Mouse (Mus musculus) heart, embryonic 14.5 days (tissue): ENCODE results near the gene Apoa4. TPM values are rescaled to one million over a fixed set of nuclear protein-coding genes. Genes with fewer than 3 reads are reported as not detected.
A peak's percentile ranks its signal among the peaks of the same experiment; 100 is the strongest.

Source experiments
- ATAC-seq: fragments of 200-750 bp; cut with Nextera tagmentation; 2 replicates; pipeline ENCODE4 v1.8.0; 2017; ENCODE audit warnings: low read depth, moderate TSS enrichment; ENCODE audit not compliant: insufficient number of reproducible peaks, insufficient read depth, low FRiP score
- H3K27ac ChIP-seq, 2 experiments: fragments of 200-500 bp in 1 of 2; fragments of 300-500 bp in 1 of 2; sonication (generic) in 1 of 2; replicated peaks in 1 of 2; 2 replicates each; pipeline ENCODE4 v1.5.1; 2012 to 2014; ENCODE audit warnings: low read depth in 2 of 2, low read length in 2 of 2, control low read depth in 1 of 2, mild to moderate bottlenecking in 1 of 2, mixed read lengths in 1 of 2; ENCODE audit not compliant: control insufficient read depth in 1 of 2, insufficient read depth in 1 of 2
- H3K27me3 ChIP-seq: fragments of 300-500 bp; sonication (generic); 2 replicates; pipeline ENCODE4 v1.6.1; 2014; ENCODE audit warnings: mild to moderate bottlenecking, low read length, control low read depth; ENCODE audit not compliant: control insufficient read depth, insufficient read depth
- H3K36me3 ChIP-seq: fragments of 300-500 bp; sonication (generic); 2 replicates; pipeline ENCODE4 v1.6.1; 2014; ENCODE audit warnings: mild to moderate bottlenecking, control low read depth, low read length, mixed read lengths; ENCODE audit not compliant: control insufficient read depth, insufficient read depth
- H3K4me1 ChIP-seq, 2 experiments: fragments of 200-500 bp in 1 of 2; fragments of 300-500 bp in 1 of 2; sonication (generic) in 1 of 2; 2 replicates each; pipeline ENCODE4 v1.6.1; 2012 to 2014; ENCODE audit warnings: low read length in 2 of 2, control low read depth in 1 of 2, mixed read lengths in 1 of 2; ENCODE audit not compliant: control insufficient read depth in 2 of 2, insufficient read depth in 2 of 2
- H3K4me2 ChIP-seq: fragments of 300-500 bp; sonication (generic); 2 replicates; pipeline ENCODE4 v1.6.1; 2014; ENCODE audit warnings: mild to moderate bottlenecking, low read length
- H3K4me3 ChIP-seq, 2 experiments: fragments of 200-500 bp in 1 of 2; fragments of 300-500 bp in 1 of 2; sonication (generic) in 1 of 2; 2 replicates each; pipeline ENCODE4 v1.5.1; 2012 to 2014; ENCODE audit warnings: low read length in 2 of 2, mild to moderate bottlenecking in 2 of 2, control low read depth in 1 of 2, low read depth in 1 of 2, moderate library complexity in 1 of 2; ENCODE audit not compliant: control insufficient read depth in 1 of 2, insufficient read depth in 1 of 2
- H3K9ac ChIP-seq: fragments of 300-500 bp; sonication (generic); 2 replicates; pipeline ENCODE4 v1.6.1; 2014; ENCODE audit warnings: mild to moderate bottlenecking, low read length
- H3K9me3 ChIP-seq: fragments of 300-500 bp; sonication (generic); 2 replicates; pipeline ENCODE4 v1.6.1; 2016; ENCODE audit warnings: low read length, control low read depth; ENCODE audit not compliant: control insufficient read depth
- WGBS: fragments of 180-500 bp; shearing (Covaris S2); extraction: QIAGEN DNeasy Blood & Tissue Kit; methylation state at CpG from one replicate; pipeline ENCODE4 v1.1.7; 2014; 5-methylcytosine and 5-hydroxymethylcytosine counted together
- polyA plus RNA-seq: library from polyadenylated mRNA; unstranded; fragments of >200 nt; fragmentation: Nextera tagmentation; extraction: Ambion mirVana; gene quantifications from 2 replicates; pipeline ENCODE4 v1.2.1, GENCODE M21; 2014

Gene Apoa4
- polyA plus RNA-seq, 1 experiment from 2014 or later = not detected

DNA sequence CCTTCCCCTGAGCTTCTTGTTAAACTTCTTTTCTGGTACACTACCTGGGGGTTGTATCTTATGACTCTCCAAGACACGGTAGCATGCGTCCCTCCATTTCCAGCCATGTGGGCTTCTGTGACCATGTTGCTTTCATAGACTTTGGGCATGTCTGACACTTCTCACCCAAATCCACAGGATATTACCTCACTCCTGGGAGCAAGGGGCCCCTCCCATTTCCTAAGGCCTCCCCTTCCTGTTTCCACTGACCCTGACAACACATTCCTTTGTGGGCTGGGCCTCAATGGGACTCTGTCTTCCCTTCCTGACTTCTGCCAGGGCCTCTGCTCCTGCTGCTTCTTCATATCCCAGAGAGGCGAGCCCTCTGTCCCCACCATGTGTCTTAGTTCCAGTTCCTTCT lies 17.1 kb downstream of the Apoa4 start:
- Histone ChIP-seq H3K4me3 (no peak overlapping the region), H3K36me3 (no peaks in the 10 kb centered on the region), H3K9me3 (no peaks in the 10 kb centered on the region), H3K27me3 (no peaks in the 10 kb centered on the region), H3K27ac (peak overlapping the region in 1 of 2 experiments; percentile 76; a peak in 3 of 4 replicates), H3K4me1 (peaks cover 0 to 2% of the 10 kb centered on the region in 2 experiments; a peak in 1 of 4 replicates), H3K9ac (no peak overlapping the region), H3K4me2 (no peak overlapping the region)
- ATAC-seq = peak; percentile 62; the same call in 1 of the 2 replicates
- WGBS = 79% methylated on average over 3 of the region's 3 CpGs

DNA sequence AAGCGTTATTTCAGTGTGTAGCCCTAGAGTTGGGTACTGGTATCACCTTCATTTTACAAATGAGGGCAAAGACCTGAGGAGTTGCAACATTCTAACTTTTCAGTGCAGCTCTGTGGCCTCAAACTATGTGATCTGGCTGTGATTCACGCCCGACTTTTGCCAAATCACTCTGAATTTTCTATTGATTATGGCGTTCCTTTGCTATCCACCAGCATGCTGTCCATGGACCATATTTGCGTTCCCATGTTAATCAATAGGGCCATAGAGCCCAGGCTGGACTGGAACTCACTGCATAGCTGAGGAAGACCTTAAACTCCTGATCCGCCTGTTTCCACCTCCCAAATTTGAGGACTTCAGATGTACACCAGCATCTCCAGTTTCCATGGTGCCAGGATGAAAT lies 18.6 kb downstream of the Apoa4 start:
- ATAC-seq = no peak
- Histone ChIP-seq H3K9me3 (no peaks in the 10 kb centered on the region), H3K9ac (no peak overlapping the region), H3K27ac (no peak overlapping the region), H3K4me3 (no peak overlapping the region), H3K4me2 (no peak overlapping the region), H3K27me3 (no peaks in the 10 kb centered on the region), H3K4me1 (peaks cover 0 to 2% of the 10 kb centered on the region in 2 experiments; a peak in 1 of 4 replicates), H3K36me3 (no peaks in the 10 kb centered on the region)
- WGBS = 79% methylated on average over 6 of the region's 6 CpGs

DNA sequence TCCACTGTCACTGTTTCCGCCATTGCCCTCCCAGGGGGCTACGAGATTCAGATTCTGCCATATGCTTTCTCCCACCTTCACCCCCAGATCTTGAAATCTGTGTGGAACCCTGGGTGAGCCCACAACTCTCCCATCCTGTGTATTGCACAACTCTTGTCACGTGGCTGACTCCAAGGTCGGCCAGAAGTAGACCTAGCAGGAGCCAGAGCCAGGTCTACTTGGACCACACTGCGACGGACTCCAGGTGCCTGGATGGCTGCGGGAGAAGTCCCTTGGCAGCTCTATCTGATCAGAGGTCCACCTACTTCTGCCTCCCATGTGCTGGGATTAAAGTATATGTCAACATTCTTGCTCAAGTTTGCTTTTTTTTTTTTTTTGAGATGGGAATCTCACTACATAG lies 20.6 kb downstream of the Apoa4 start:
- Histone ChIP-seq H3K9me3 (no peaks in the 10 kb centered on the region), H3K36me3 (no peaks in the 10 kb centered on the region), H3K4me2 (no peak overlapping the region), H3K9ac (no peak overlapping the region), H3K27me3 (no peaks in the 10 kb centered on the region), H3K4me1 (peaks cover 0 to 2% of the 10 kb centered on the region in 2 experiments; a peak in 1 of 4 replicates), H3K27ac (no peak overlapping the region), H3K4me3 (no peak overlapping the region)
- no peak for ATAC-seq
- WGBS = 86% methylated on average over 7 of the region's 7 CpGs

DNA sequence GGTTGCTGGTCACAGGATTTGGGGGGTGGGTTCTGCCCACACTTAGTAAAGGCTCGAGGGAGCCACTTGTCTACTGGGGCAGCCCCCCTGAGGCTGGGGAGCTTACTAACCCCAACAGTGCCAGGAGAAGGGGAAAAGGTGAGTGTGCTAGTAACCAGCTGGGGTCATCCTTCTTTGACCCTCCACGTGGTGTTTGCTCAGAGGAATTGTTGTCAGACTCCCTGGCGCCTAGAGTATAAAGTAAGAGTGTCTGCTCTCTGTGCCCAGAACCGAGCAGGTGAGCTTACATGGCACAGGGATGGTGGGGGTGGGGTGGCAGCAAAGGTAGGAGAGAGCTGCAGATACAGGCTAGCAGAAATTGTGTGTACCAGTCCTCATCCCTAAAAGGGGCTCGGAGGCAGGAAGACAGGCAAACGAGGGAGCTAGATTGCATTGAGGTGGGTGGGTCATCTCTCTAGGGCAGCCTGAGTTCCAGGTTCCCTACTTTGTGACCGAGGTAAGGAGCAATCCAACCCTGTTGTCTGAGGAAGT lies 27.9 kb downstream of the Apoa4 start, which contains the start of gene Apoa5:
TSS of gene Apoa5 (plus strand) at position 291 of the 531 bp plus-strand sequence.
- Histone ChIP-seq H3K4me2 (no peak within 1 kb of the TSS), H3K27me3 (peaks cover 33% of the 10 kb centered on the region), H3K27ac (no peak within 1 kb of the TSS), H3K9ac (no peak within 1 kb of the TSS), H3K4me3 (no peak within 1 kb of the TSS), H3K9me3 (no peaks in the 10 kb centered on the region), H3K36me3 (no peaks in the 10 kb centered on the region), H3K4me1 (peaks cover under 1 to 2% of the 10 kb centered on the region in 2 experiments; a peak in 1 of 4 replicates)
- no peak for ATAC-seq
- 50% methylated on average over 7 of the region's 7 CpGs for WGBS

DNA sequence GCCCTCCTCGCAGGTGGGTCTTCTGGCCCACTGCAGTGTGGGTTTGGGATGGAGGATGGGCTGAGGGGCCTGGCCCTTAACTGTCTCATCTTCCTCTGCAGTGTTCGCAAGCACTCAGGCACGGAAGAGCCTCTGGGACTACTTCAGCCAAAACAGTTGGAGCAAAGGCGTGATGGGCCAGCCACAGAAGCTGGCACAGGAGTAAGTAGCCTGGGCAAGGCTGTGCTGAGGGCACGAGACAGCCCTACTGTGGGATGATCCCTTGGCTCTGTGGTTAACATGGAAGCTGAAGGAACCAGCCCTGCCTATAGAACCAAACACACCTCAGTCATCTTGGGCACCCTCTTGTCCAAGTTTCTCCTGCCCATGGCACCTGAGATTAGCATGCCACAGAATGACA lies 28.6 kb downstream of the Apoa4 start:
- no peak overlapping the region for H3K9ac ChIP-seq
- H3K9me3 ChIP-seq = no peaks in the 10 kb centered on the region
- H3K36me3 ChIP-seq = no peaks in the 10 kb centered on the region
- no peak overlapping the region for H3K4me2 ChIP-seq
- no peak overlapping the region for H3K4me3 ChIP-seq
- H3K27ac ChIP-seq = no peak overlapping the region
- WGBS = 86% methylated on average over 5 of the region's 5 CpGs
- peaks cover 33% of the 10 kb centered on the region for H3K27me3 ChIP-seq
- ATAC-seq = no peak
- peaks cover 4 to 7% of the 10 kb centered on the region in 2 experiments; a peak in 2 of 4 replicates for H3K4me1 ChIP-seq

DNA sequence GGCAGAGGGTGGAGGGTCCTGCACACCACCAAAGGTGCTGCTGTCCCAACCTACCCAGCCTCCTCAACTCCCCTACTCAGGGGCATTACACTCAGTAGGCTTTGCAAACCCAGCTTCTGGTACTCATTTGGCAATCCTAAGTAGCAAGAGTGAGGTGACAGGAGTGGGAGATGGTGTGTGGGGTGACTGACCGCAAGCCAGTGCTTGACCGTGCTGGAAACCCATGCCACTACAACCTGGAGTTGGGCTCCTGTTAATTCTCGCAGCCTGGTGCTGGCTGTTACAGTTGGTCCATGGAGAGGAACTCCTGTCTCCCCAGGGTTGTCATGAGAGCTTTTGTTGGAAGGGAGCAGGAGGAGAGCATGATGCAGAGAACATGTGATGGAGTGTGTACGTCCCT lies 30.3 kb downstream of the Apoa4 start:
- peaks cover 33% of the 10 kb centered on the region for H3K27me3 ChIP-seq
- no peak overlapping the region for H3K4me3 ChIP-seq
- ATAC-seq = no peak
- H3K9me3 ChIP-seq = no peaks in the 10 kb centered on the region
- whole genome bisulfite sequencing = 82% methylated on average over 4 of the region's 4 CpGs
- no peak overlapping the region for H3K4me2 ChIP-seq
- H3K36me3 ChIP-seq = peaks cover 13% of the 10 kb centered on the region
- no peak overlapping the region for H3K27ac ChIP-seq
- no peak overlapping the region for H3K9ac ChIP-seq
- H3K4me1 ChIP-seq = peaks cover 4 to 7% of the 10 kb centered on the region in 2 experiments; a peak in 2 of 4 replicates

DNA sequence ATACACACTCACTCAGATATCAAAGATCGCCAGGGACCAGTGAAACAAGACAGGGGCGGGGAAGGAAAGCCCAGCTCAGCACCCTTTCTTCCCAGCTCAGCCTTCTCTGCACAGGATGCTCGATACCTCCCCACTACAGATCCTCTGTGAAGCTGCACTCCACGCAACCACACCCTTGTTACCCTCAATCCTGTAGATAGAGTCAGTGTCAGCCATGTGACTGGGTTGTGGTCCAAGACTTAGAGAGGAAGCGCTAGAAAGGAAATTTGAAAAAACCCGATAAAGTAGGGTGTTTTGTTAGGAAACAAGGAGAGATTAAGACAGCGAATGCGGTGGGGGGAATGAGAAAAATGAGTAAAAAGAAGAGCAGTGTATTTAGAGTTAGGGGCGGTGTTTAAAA lies 31.6 kb downstream of the Apoa4 start:
- Histone ChIP-seq H3K4me1 (peaks cover 4 to 7% of the 10 kb centered on the region in 2 experiments; a peak in 2 of 4 replicates), H3K27ac (no peak overlapping the region), H3K4me2 (peak overlapping the region; percentile 83), H3K27me3 (peaks cover 33% of the 10 kb centered on the region), H3K9ac (no peak overlapping the region), H3K4me3 (no peak overlapping the region), H3K9me3 (no peaks in the 10 kb centered on the region), H3K36me3 (peaks cover 26% of the 10 kb centered on the region)
- ATAC-seq = no peak; the same call in 1 of the 2 replicates
- 64% methylated on average over 9 of the region's 9 CpGs for WGBS
